Mouse (Mus musculus) adrenal gland, postnatal 14 days (tissue): ENCODE data around the gene Gm17387. TPM values are rescaled to one million over a fixed set of nuclear protein-coding genes. Genes with fewer than 3 reads are reported as not detected.

Experiments
- DNase-seq: peaks from one replicate; pipeline ENCODE4 v3.0.0; 2021; ENCODE audit warnings: mixed read lengths
- long read RNA-seq, 2 experiments: library from polyadenylated mRNA; stranded (forward); transcript quantifications; one replicate each; pipeline ENCODE4 v2.0.0; 2021
- total RNA-seq: library from RNA; stranded (reverse); gene quantifications from 2 replicates; pipeline ENCODE4 v1.2.3, GENCODE M21; 2021

Gm17387 gene
- total RNA-seq = not detected in 2 replicates
- long read RNA-seq, experiment 1 = 0 reads
- long read RNA-seq, experiment 2 = 0 reads

GRCm38 (mm10) chr7:141028831-141029230 is at the start of gene Gm17387:
TSS of gene Gm17387 (plus strand) at chr7:141029131.
- no peak for DNase-seq

DNA sequence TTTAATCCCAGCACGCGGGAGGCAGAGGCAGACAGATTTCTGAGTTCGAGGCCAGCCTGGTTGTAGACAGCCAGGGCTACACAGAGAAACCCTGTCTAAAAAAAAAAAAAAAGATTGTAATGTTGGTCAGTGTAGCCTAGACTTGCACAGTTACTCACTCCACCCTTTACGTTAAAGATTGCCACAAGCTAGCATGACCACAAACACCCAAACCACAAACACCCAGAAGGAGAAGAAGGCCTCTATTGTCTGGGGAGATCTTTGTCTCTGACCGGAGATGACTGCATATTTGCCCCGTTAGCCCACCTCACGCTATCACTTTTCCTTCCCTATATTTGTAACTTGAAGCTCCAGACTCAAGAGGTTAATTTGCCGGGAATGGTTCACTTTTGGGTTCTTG is 47.2 kb upstream of the Gm17387 start:
- DNase-seq = no peak

- no peak for DNase-seq
Observed at GRCm38 (mm10) chr7:140982971-140983370, 46.0 kb upstream of the Gm17387 start.

DNA sequence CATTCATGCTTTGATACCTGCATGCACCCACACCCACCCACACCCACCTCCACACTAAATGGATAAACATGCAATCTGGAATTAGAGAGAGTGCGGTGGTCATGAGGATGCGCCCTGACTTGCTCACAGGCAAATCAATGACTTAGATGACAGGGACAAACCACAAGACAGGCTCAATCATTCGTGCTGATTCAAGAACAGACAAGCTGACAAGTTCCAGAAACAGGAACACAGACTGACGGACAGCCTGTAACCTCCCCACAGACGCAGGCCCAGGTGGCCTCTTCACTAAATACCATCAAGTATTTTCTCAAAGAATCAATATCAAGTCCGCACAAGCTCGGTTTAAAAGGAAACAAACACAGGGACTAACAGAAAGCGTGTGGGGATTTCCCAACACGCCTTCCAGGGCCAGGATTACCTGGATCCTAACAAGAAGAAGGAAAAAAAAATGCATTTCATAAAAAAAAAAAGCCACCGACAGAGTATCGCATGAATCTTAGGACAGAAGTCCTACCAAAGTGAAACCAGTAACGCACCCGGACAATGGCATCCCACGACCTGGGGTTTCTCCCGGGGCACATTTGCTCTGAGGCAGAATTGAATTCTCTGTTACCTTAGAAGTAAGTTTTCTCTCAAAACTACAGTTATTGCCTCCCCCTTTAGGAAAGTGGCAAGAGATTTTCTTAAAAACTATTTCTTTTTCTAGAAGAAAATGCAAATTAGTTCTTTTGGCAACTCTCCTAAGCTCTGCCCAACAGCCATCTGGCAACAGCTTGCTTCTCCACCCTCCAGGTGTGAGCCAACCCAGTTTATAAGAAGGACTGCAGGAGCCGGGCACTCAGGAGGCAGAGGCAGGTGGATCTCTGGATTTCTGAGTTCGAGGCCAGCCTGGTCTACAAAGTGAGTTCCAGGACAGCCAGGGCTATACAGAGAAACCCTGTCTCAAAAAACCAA is 41.5 kb upstream of the Gm17387 start:
- no peak for DNase-seq

DNA sequence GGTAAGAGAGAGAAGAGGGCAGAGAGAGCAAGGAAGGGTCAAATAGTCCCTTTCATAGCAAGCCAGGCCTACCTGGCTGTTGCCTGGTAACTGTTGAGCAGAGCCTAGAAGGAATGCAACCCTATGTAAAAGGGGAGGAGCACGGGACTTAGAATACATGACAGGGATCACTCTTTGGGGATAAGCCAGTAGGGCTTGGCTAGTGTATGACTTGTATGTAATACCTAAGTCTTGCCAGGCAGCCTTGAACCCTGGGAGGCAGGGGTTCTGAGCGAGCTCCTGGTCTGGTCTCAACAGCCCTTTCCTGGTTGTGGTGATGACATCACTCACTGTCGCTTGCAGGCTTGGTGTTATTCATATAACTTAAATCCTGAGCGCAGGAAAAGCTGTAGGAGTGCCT is 39.9 kb upstream of the Gm17387 start:
- DNase-seq = no peak

DNA sequence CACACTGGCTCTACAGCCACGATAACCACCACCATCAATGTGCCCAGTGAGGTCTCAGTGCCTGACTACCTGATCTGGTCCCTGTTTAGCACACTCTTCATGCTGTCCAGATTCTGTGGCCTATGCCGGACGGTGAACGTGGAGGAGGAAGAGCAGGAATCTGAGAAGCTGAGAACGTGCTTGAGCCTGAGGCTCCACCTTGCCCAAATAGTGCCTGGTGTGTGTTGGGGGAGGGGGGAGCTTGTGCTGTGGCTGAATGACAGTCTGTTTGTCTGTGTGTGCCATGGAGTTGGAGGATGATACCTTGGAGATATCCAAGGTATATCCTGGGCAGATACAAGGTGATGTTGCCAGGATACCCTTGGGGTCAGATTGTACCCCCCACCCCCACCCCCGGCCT is 38.7 kb upstream of the Gm17387 start:
- DNase-seq = no peak

GRCm38 (mm10) chr7:140990622-140991021 is 38.3 kb upstream of the Gm17387 start:
- DNase-seq = no peak

DNA sequence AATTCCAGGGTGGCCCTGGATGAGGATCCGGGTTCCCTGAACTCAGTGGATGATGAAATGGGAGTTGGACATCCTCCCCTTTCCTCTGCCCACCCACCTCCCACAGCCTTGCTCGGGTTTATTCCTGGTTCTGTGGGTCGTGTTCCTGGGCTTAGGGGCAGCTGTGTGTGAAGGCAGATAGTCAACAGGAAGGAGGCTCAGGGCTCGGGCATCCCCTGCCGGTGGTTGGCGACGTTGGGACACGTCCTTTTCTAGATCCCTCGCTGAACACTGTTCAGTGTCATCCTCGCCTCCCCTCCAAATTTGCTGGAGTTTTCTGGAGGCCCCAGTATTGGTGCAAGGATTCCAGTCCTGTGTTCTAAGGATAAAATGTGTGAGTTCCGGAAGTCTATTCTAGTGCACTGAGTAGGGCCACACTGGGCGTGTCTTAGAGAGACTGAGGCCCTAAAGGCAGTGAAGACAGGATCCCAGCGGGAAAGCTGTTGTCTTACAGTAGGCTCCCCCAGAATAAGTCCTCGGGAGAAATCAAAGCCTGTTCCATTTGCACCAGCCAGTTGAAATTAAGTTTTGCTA is 37.7 kb upstream of the Gm17387 start:
- no peak for DNase-seq

GRCm38 (mm10) chr7:140997817-140998216 is 31.1 kb upstream of the Gm17387 start:
- no peak for DNase-seq

- DNase-seq = no peak
Observed at GRCm38 (mm10) chr7:140998853-140999700, 29.9 kb upstream of the Gm17387 start.

DNA sequence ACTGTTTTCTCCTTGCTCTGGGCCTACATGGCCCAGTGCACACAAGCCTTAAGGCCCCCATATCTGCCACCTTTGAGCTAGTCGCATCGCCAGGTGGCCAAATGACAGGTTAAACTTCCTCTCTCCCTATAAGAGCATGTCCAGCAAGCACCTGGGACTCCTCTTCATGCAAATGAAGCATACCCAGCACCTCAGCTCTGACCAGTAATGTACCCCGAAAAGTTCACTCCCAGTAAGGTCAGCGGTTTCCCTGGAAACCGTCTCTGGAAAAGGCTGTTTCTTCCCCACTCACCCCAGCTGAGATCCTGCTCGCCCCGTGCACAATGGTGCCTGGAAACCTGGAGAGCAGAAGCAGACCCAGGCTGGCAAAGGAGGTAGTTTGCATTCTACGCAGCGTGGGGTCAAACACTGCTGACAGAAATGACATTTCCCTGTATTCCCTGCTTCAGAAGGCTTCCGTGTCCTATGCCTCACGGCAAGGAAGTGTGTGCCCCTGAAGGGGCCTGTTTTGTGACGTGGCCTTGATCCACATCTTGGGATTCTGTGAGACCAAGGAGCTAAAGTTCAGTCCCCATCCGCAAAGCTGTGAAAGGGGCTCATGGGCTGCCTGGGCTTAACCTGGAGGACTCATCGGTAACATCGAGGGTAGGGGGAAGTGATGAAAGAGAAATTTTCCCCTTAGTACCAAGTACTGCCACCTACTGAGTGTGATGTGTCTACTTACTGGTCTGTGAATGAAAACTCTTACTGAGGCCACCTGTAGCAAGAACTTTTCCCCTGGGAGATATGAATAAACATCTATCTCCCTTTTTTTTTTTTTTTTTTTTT is 27.8 kb upstream of the Gm17387 start:
- DNase-seq = no peak

GRCm38 (mm10) chr7:141003248-141004010 is 25.5 kb upstream of the Gm17387 start:
- no peak for DNase-seq

DNA sequence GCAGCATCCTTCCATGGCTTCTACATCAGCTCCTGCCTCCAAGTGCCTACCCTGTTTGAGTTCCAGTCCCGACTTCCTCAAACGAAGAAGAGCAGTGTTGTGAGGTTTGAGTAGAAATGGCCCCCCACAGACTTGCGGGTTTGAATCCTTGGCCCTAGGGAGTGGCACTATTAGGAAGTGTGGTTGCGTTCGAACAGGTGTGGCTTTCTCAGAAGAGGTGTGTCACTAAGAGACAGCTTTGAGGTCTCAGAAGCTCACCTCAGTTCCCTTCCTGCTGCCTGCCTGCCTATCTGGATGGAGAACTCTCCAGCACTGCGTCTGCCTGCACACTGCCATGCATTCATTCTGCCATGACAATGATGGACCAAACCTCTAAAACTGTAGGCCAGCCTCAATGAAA is 22.5 kb upstream of the Gm17387 start:
- no peak for DNase-seq

GRCm38 (mm10) chr7:141006914-141007313 is 22.0 kb upstream of the Gm17387 start:
- peak; percentile 54 for DNase-seq

- DNase-seq = peak; percentile 48
Observed at GRCm38 (mm10) chr7:141008312-141008761, 20.6 kb upstream of the Gm17387 start.

DNA sequence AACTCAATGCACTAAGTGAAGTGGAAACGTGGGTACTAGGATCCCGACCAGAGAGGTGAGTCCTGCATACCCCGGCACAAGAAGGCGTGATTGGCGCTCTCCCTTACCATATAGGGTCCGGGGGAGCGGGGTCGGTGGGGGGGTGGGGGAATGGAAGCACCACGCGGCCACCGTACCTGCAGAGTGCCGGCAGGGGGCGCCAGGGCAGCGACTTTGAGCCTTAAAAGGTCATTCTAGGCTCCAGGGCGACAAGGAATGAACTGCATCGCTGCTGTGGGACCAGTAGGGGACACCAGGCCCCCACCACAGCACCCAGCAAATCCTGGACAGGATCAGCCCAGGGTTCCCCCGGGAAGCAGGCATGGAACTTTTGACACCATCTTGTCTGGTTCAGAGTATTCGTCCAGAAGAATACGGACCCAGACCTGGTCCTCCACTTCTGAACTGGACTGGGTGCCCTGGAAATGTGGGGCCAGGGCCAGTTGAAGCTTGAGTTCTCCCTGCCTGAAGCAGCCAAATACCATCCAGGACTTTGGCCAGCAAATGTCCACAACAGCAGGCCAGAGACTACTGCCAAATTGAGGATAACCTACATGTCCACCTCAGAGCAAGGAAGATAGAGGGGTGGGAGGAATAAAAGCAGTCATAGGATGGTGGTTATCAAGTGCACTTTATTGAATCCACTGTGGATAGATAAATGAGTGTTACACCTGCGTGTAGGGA is 19.8 kb upstream of the Gm17387 start:
- peak; percentile 92 for DNase-seq

DNA sequence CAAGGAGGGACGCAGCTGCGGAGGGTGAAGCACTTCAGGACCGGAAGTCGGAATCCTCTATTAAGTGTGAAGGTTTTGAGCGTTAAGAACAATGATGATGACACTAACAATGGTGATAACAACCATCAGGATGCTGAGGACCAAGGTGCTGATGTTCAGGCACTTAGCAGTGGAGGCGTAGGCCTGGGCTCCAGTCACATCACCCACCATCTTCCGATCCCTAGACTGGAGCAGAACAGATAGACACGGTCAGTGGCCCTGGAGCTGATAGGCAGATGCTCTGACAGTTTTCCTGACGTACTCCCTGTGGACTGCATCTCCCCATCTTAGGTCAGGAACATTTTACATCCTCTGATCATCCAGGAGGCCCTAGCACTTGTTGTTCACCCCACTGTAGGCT is 19.3 kb upstream of the Gm17387 start:
- DNase-seq = no peak

DNA sequence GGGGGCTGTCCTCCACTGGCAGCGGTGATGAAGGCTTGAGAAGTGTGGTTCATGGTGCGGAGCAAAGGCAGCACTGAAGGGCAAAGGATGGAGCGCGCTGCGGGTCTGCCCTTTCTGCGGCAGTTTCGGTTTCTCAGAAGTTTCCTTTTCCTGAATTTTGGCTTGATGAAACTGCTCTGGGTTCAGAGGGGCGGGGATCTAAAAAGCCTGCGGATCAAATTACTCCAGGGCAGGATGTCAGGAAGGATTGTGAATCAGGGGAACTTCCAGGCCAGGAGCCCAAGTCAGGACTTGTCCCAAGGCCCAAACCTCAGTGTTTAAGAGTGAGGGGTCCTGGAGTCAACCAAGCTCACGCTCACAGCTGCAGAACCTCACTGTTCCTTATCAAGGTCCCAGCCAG is 18.3 kb upstream of the Gm17387 start, which contains the start of gene Ifitm3:
Gene Ifitm3 (minus strand): TSS at position 178 of the 400 bp plus-strand sequence.
- peak; percentile 69 for DNase-seq

GRCm38 (mm10) chr7:141011238-141011770 is 17.6 kb upstream of the Gm17387 start:
- no peak for DNase-seq
